Mouse (Mus musculus) hindbrain, embryonic 12.5 days (tissue): Measurements from ENCODE around the gene Cbr1. TPM values are rescaled to one million over a fixed set of nuclear protein-coding genes. Genes with fewer than 3 reads are reported as not detected.

Source experiments
- ATAC-seq: fragments of 200-750 bp; cut with Nextera tagmentation; 2 replicates; pipeline ENCODE4 v1.8.0; 2017; ENCODE audit warnings: moderate TSS enrichment; ENCODE audit not compliant: low FRiP score
- H3K27ac ChIP-seq: fragments of 300-500 bp; sonication (generic); 2 replicates; pipeline ENCODE4 v1.5.1; 2016; ENCODE audit warnings: mild to moderate bottlenecking
- H3K27me3 ChIP-seq: fragments of 300-500 bp; sonication (generic); 2 replicates; pipeline ENCODE4 v1.6.1; 2016; ENCODE audit warnings: mild to moderate bottlenecking
- H3K36me3 ChIP-seq: fragments of 300-500 bp; sonication (generic); 2 replicates; pipeline ENCODE4 v1.6.1; 2016; ENCODE audit warnings: mild to moderate bottlenecking
- H3K4me1 ChIP-seq: fragments of 300-500 bp; sonication (generic); 2 replicates; pipeline ENCODE4 v1.6.1; 2016
- H3K4me2 ChIP-seq: fragments of 300-500 bp; sonication (generic); replicated peaks from 2 replicates; pipeline ENCODE4 v1.6.1; 2016; ENCODE audit warnings: mild to moderate bottlenecking
- H3K4me3 ChIP-seq: fragments of 300-500 bp; sonication (generic); 2 replicates; pipeline ENCODE4 v1.5.1; 2016; ENCODE audit warnings: mild to moderate bottlenecking
- H3K9ac ChIP-seq: fragments of 300-500 bp; sonication (generic); 2 replicates; pipeline ENCODE4 v1.6.1; 2016; ENCODE audit warnings: mild to moderate bottlenecking, moderate library complexity
- H3K9me3 ChIP-seq: fragments of 300-500 bp; sonication (generic); replicated peaks from 2 replicates; pipeline ENCODE4 v1.6.1; 2016; ENCODE audit warnings: mild to moderate bottlenecking
- WGBS: fragments of 180-500 bp; shearing (Covaris S2); methylation state at CpG from one replicate; pipeline ENCODE4 v1.1.7; 2016; 5-methylcytosine and 5-hydroxymethylcytosine counted together
- polyA plus RNA-seq: library from polyadenylated mRNA; unstranded; fragments of >200 nt; fragmentation: Nextera tagmentation; extraction: Ambion mirVana; gene quantifications from 2 replicates; pipeline ENCODE4 v1.2.1, GENCODE M21; 2016

Cbr1 gene
- 122 and 125 TPM in 2 replicates for polyA plus RNA-seq

- Histone ChIP-seq H3K27ac (peak within 1 kb of the TSS; percentile 92; the same call in 1 of the 2 replicates), H3K27me3 (no peaks in the 10 kb centered on the region; the same call in 1 of the 2 replicates), H3K9me3 (no peaks in the 10 kb centered on the region), H3K4me1 (peaks cover 26% of the 10 kb centered on the region), H3K9ac (peak within 1 kb of the TSS; percentile 70; the same call in 1 of the 2 replicates), H3K4me2 (peak within 1 kb of the TSS; percentile 81), H3K36me3 (peaks cover 8% of the 10 kb centered on the region; the same call in 1 of the 2 replicates), H3K4me3 (peak within 1 kb of the TSS; percentile 53)
- no peak for ATAC-seq
- 63% methylated on average over 4 of the region's 4 CpGs for WGBS
Observed at GRCm38 (mm10) chr16:93605553-93605952, at the start of gene Cbr1. Gene Cbr1, plus strand, starts transcription at chr16:93605853.

DNA sequence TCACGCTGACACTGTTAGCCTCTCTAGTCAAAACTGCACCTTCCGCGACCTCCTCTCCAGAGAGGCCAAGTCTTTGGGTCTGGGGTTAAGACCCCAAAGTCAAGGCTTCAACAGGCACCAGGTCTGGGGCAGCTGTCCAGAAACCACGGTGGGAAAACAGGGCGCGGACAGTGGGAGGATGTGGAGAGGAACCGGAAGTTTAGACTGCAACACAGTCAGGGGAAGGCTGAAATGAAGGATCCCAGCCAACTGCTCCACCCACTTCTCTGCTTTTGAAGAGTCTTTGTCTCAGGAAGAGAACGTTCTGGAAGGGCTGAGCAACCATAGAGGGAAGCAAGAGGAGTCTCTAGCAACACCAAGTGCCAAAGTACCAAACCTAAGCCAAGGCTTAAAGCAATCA is 48.0 kb upstream of the Cbr1 start:
- H3K4me2 ChIP-seq = no peak overlapping the region
- peaks cover 4% of the 10 kb centered on the region; the same call in 1 of the 2 replicates for H3K27me3 ChIP-seq

GRCm38 (mm10) chr16:93558499-93558898 is 47.2 kb upstream of the Cbr1 start:
- Histone ChIP-seq H3K27me3 (peaks cover 4% of the 10 kb centered on the region; the same call in 1 of the 2 replicates), H3K9ac (no peak overlapping the region), H3K36me3 (no peaks in the 10 kb centered on the region), H3K27ac (no peak overlapping the region), H3K4me2 (no peak overlapping the region; the same call in 1 of the 2 replicates), H3K9me3 (no peaks in the 10 kb centered on the region), H3K4me3 (no peak overlapping the region), H3K4me1 (no peaks in the 10 kb centered on the region)
- ATAC-seq = no peak
- 13% methylated on average over 12 of the region's 12 CpGs for WGBS

More for the DNA sequence above, 48.0 kb upstream of the Cbr1 start:
- H3K9ac ChIP-seq = no peak overlapping the region
- H3K4me1 ChIP-seq = no peaks in the 10 kb centered on the region
- WGBS = 71% methylated on average over 8 of the region's 8 CpGs
- no peak overlapping the region for H3K27ac ChIP-seq
- no peak for ATAC-seq
- no peaks in the 10 kb centered on the region for H3K9me3 ChIP-seq
- no peak overlapping the region for H3K4me3 ChIP-seq
- H3K36me3 ChIP-seq = no peaks in the 10 kb centered on the region

GRCm38 (mm10) chr16:93572383-93572782 is 33.3 kb upstream of the Cbr1 start:
- Histone ChIP-seq H3K9me3 (no peaks in the 10 kb centered on the region), H3K4me3 (no peak overlapping the region), H3K27ac (no peak overlapping the region), H3K36me3 (no peaks in the 10 kb centered on the region), H3K9ac (no peak overlapping the region), H3K27me3 (no peaks in the 10 kb centered on the region), H3K4me2 (no peak overlapping the region), H3K4me1 (peaks cover 10% of the 10 kb centered on the region; the same call in 1 of the 2 replicates)
- WGBS = 91% methylated on average over 6 of the region's 6 CpGs
- no peak for ATAC-seq

DNA sequence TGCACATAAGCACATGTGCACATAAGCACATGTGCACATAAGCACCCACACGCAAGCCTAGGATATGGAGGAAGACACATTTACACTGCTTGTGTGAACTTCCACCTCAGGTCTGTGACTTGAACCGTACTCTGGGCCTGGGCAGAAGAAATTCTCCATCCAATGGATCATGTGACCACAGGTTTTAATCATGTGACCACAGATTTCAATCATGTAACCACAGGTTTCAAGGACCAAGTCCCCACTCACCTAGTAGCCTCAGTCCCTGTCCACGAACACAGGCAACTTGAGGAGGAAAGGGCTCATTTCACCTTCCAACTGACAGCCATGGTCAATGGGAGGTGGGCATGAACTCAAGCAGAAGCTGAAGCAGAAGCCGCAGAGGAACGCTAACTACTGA is 32.2 kb upstream of the Cbr1 start:
- no peak overlapping the region for H3K27ac ChIP-seq
- H3K27me3 ChIP-seq = no peaks in the 10 kb centered on the region
- ATAC-seq = no peak

GRCm38 (mm10) chr16:93574521-93575191 is 31.0 kb upstream of the Cbr1 start:
- H3K9ac ChIP-seq = no peak overlapping the region
- no peak overlapping the region for H3K4me3 ChIP-seq
- H3K27me3 ChIP-seq = no peaks in the 10 kb centered on the region
- no peak overlapping the region for H3K4me2 ChIP-seq
- 50% methylated on average over 18 of the region's 18 CpGs for WGBS
- H3K9me3 ChIP-seq = no peaks in the 10 kb centered on the region
- 0 out of 2 replicates have a peak overlapping the region, but pooled peaks have one; percentile 19 for H3K27ac ChIP-seq
- H3K4me1 ChIP-seq = peaks cover 10% of the 10 kb centered on the region; the same call in 1 of the 2 replicates
- no peaks in the 10 kb centered on the region for H3K36me3 ChIP-seq
- 0 out of 2 replicates have a peak, but pooled peaks have one; percentile 40 for ATAC-seq

More for the DNA sequence above, 32.2 kb upstream of the Cbr1 start:
- no peak overlapping the region for H3K4me3 ChIP-seq
- no peak overlapping the region for H3K4me2 ChIP-seq
- no peaks in the 10 kb centered on the region for H3K36me3 ChIP-seq
- 94% methylated on average over 5 of the region's 5 CpGs for WGBS
- H3K9ac ChIP-seq = no peak overlapping the region
- H3K4me1 ChIP-seq = peaks cover 10% of the 10 kb centered on the region; the same call in 1 of the 2 replicates
- no peaks in the 10 kb centered on the region for H3K9me3 ChIP-seq

GRCm38 (mm10) chr16:93575574-93575973 is 30.1 kb upstream of the Cbr1 start:
- H3K4me2 ChIP-seq = no peak overlapping the region
- no peak overlapping the region for H3K27ac ChIP-seq
- peaks cover 10% of the 10 kb centered on the region; the same call in 1 of the 2 replicates for H3K4me1 ChIP-seq
- no peak overlapping the region for H3K4me3 ChIP-seq
- no peak overlapping the region for H3K9ac ChIP-seq
- WGBS = 84% methylated on average over 5 of the region's 5 CpGs
- H3K27me3 ChIP-seq = no peaks in the 10 kb centered on the region
- no peaks in the 10 kb centered on the region for H3K9me3 ChIP-seq
- H3K36me3 ChIP-seq = no peaks in the 10 kb centered on the region
- no peak for ATAC-seq

DNA sequence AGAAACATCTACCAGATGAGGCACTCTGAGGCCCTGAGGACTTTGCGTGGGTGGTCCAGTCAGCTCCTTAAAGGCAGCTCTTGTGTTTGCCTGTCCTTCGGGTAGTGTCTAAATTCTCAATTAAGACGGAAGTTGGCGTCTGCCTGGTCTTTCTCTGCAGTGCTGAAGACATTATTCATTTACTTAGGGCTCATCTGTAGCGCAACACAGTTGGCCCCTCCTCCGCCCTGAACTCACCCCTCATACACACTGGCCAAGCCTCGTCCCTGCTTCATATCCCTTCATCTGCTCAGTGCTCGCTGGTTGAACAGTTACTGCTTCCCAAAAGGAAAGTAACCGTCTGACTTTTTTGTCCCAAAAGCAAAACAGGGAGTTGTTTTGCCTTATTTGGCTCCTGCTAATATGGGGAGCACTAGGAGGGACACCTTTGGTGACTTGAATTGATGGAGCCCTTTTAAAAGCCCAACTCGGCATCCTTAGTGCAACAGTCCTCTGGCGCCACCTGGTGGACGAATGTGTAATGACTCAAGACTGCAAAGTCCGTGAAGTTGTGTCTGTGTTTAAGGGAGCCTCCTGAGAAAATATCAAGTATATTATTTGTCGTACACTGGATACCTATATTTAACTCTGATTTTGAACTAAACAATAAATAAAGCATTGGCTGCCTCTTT is 29.1 kb upstream of the Cbr1 start:
- Histone ChIP-seq H3K4me3 (no peak overlapping the region), H3K9me3 (no peaks in the 10 kb centered on the region), H3K27me3 (no peaks in the 10 kb centered on the region), H3K9ac (no peak overlapping the region), H3K27ac (no peak overlapping the region), H3K4me2 (no peak overlapping the region), H3K36me3 (no peaks in the 10 kb centered on the region), H3K4me1 (peaks cover 10% of the 10 kb centered on the region; the same call in 1 of the 2 replicates)
- ATAC-seq = 0 out of 2 replicates have a peak, but pooled peaks have one; percentile 35
- 36% methylated on average over 14 of the region's 14 CpGs for WGBS

- Histone ChIP-seq H3K4me1 (peaks cover 10% of the 10 kb centered on the region; the same call in 1 of the 2 replicates), H3K9me3 (no peaks in the 10 kb centered on the region), H3K4me2 (no peak overlapping the region), H3K27ac (no peak overlapping the region), H3K36me3 (0 out of 2 replicates have a peak, but pooled peaks cover 3% of the 10 kb centered on the region), H3K27me3 (no peaks in the 10 kb centered on the region), H3K9ac (no peak overlapping the region), H3K4me3 (no peak overlapping the region)
- 84% methylated on average over 8 of the region's 8 CpGs for WGBS
- ATAC-seq = no peak
Observed at GRCm38 (mm10) chr16:93578346-93579005, 27.2 kb upstream of the Cbr1 start.

GRCm38 (mm10) chr16:93581125-93581524 is 24.5 kb upstream of the Cbr1 start:
- H3K36me3 ChIP-seq = peaks cover 14% of the 10 kb centered on the region; the same call in 1 of the 2 replicates
- H3K4me2 ChIP-seq = no peak overlapping the region
- no peaks in the 10 kb centered on the region for H3K27me3 ChIP-seq
- H3K9ac ChIP-seq = no peak overlapping the region
- no peak for ATAC-seq
- no peak overlapping the region for H3K4me3 ChIP-seq
- H3K4me1 ChIP-seq = no peaks in the 10 kb centered on the region
- H3K9me3 ChIP-seq = no peaks in the 10 kb centered on the region
- no peak overlapping the region for H3K27ac ChIP-seq
- WGBS = 75% methylated on average over 6 of the region's 6 CpGs

- Histone ChIP-seq H3K9ac (no peak overlapping the region), H3K36me3 (peaks cover 32% of the 10 kb centered on the region), H3K4me2 (no peak overlapping the region), H3K27ac (no peak overlapping the region), H3K27me3 (no peaks in the 10 kb centered on the region), H3K4me1 (peaks cover 4% of the 10 kb centered on the region), H3K9me3 (no peaks in the 10 kb centered on the region), H3K4me3 (no peak overlapping the region)
- 91% methylated on average over 24 of the region's 24 CpGs for WGBS
- ATAC-seq = no peak
Observed at GRCm38 (mm10) chr16:93584976-93585702, 20.5 kb upstream of the Cbr1 start.
